Mouse (Mus musculus) MEL (cell line): ENCODE measurements at regions not wholly inside any gene's neighbourhood (a gene's known extent, or its start where the extent isn't known, plus 50 kb on each side); places are given as distances from the start of the nearest gene placed in this dataset.

Experiments
- DNase-seq: peaks from one replicate; pipeline ENCODE4 v3.0.0; 2011; ENCODE audit warnings: low read depth, low spot score
- H3K27ac ChIP-seq: 2 replicates; pipeline ENCODE4 v1.5.1; 2012; ENCODE audit warnings: low read depth, mild to moderate bottlenecking, control low read depth, low read length, moderate library complexity; ENCODE audit not compliant: control insufficient read depth
- H3K27me3 ChIP-seq, 2 experiments: fragments of 150-350 bp in 1 of 2; sonication (generic) in 1 of 2; 2 replicates each; pipeline ENCODE4 v1.6.1; 2012; ENCODE audit warnings: low read length in 2 of 2, mild to moderate bottlenecking in 2 of 2, improper control_type of control experiment in 1 of 2, moderate library complexity in 1 of 2; ENCODE audit not compliant: insufficient read depth in 2 of 2, control insufficient read depth in 1 of 2
- H3K36me3 ChIP-seq, 2 experiments: 2 replicates each; pipeline ENCODE4 v1.6.1; 2012 to 2014; ENCODE audit warnings: low read length in 2 of 2, improper control_type of control experiment in 1 of 2, inconsistent platforms in 1 of 2, mild to moderate bottlenecking in 1 of 2; ENCODE audit not compliant: insufficient read depth in 2 of 2, control insufficient read depth in 1 of 2
- H3K4me1 ChIP-seq, 2 experiments: fragments of 150-350 bp in 1 of 2; sonication (generic) in 1 of 2; 2 replicates each; pipeline ENCODE4 v1.6.1; 2012; ENCODE audit warnings: low read length in 2 of 2, improper control_type of control experiment in 1 of 2, mild to moderate bottlenecking in 1 of 2; ENCODE audit not compliant: insufficient read depth in 2 of 2, control insufficient read depth in 1 of 2
- H3K4me3 ChIP-seq, 2 experiments: fragments of 150-350 bp in 1 of 2; sonication (generic) in 1 of 2; 2 replicates each; pipeline ENCODE4 v1.5.1; 2012; ENCODE audit warnings: low read depth in 2 of 2, low read length in 2 of 2, mild to moderate bottlenecking in 2 of 2, moderate library complexity in 2 of 2, control low read depth in 1 of 2, improper control_type of control experiment in 1 of 2; ENCODE audit not compliant: control insufficient read depth in 1 of 2, insufficient read depth in 1 of 2
- H3K79me2 ChIP-seq: 2 replicates; pipeline ENCODE4 v1.6.1; 2012; ENCODE audit warnings: mild to moderate bottlenecking, low read length, moderate library complexity; ENCODE audit not compliant: control insufficient read depth, poor library complexity, insufficient read depth
- H3K9ac ChIP-seq: 2 replicates; pipeline ENCODE4 v1.6.1; 2012; ENCODE audit warnings: low read depth, mild to moderate bottlenecking, control low read depth, low read length, moderate library complexity; ENCODE audit not compliant: control insufficient read depth, poor library complexity, severe bottlenecking
- H3K9me3 ChIP-seq: fragments of 150-350 bp; sonication (generic); replicated peaks from 2 replicates; pipeline ENCODE4 v1.6.1; 2012; ENCODE audit warnings: mild to moderate bottlenecking, low read length, improper control_type of control experiment, moderate library complexity; ENCODE audit not compliant: insufficient read depth
- BHLHE40 ChIP-seq: IDR thresholded peaks from 2 replicates; pipeline ENCODE4 v1.6.1; 2012; ENCODE audit warnings: low read depth, mild to moderate bottlenecking, inconsistent platforms, low read length, improper control_type of control experiment, borderline replicate concordance
- CHD1 ChIP-seq: IDR thresholded peaks from 2 replicates; pipeline ENCODE4 v1.6.1; 2012; ENCODE audit warnings: low read depth, mild to moderate bottlenecking, inconsistent platforms, low read length, improper control_type of control experiment
- CHD2 ChIP-seq: IDR thresholded peaks from 2 replicates; pipeline ENCODE4 v1.6.1; 2011; ENCODE audit warnings: low read length, improper control_type of control experiment
- ELF1 ChIP-seq: IDR thresholded peaks from 2 replicates; pipeline ENCODE4 v1.6.1; 2014; ENCODE audit warnings: low read depth, mild to moderate bottlenecking, inconsistent platforms, low read length, improper control_type of control experiment, moderate library complexity
- EP300 ChIP-seq, 2 experiments: IDR thresholded peaks; 2 replicates each; pipeline ENCODE4 v1.6.1; 2011; ENCODE audit warnings: improper control_type of control experiment in 2 of 2, low read length in 2 of 2, low read depth in 1 of 2, mild to moderate bottlenecking in 1 of 2
- ETS1 ChIP-seq: IDR thresholded peaks from 2 replicates; pipeline ENCODE4 v1.6.1; 2012; ENCODE audit warnings: low read depth, mild to moderate bottlenecking, inconsistent platforms, low read length, improper control_type of control experiment, moderate library complexity
- GABPA ChIP-seq: IDR thresholded peaks from 2 replicates; pipeline ENCODE4 v1.6.1; 2012; ENCODE audit warnings: low read depth, mild to moderate bottlenecking, inconsistent platforms, low read length, improper control_type of control experiment, moderate library complexity
- JUND ChIP-seq: IDR thresholded peaks from 2 replicates; pipeline ENCODE4 v1.6.1; 2011; ENCODE audit warnings: low read depth, mild to moderate bottlenecking, improper control_type of control experiment, low read length
- KAT2A ChIP-seq: conservative IDR thresholded peaks from 2 replicates; pipeline ENCODE4 v1.6.1; 2012; ENCODE audit warnings: low read depth, low read length, improper control_type of control experiment, inconsistent platforms
- MAX ChIP-seq: IDR thresholded peaks from 2 replicates; pipeline ENCODE4 v1.6.1; 2011; ENCODE audit warnings: low read length, improper control_type of control experiment
- MAZ ChIP-seq: IDR thresholded peaks from 2 replicates; pipeline ENCODE4 v1.6.1; 2012; ENCODE audit warnings: low read depth, mild to moderate bottlenecking, inconsistent platforms, low read length, improper control_type of control experiment
- MEF2A ChIP-seq: IDR thresholded peaks from 2 replicates; pipeline ENCODE4 v1.6.1; 2014; ENCODE audit warnings: low read depth, mild to moderate bottlenecking, inconsistent platforms, low read length, improper control_type of control experiment; ENCODE audit not compliant: poor library complexity, insufficient replicate concordance, severe bottlenecking; ENCODE audit errors: extremely low read depth
- MYB ChIP-seq: IDR thresholded peaks from 2 replicates; pipeline ENCODE4 v1.6.1; 2011; ENCODE audit warnings: mild to moderate bottlenecking, low read depth, low read length, improper control_type of control experiment
- MYC ChIP-seq: IDR thresholded peaks from 2 replicates; pipeline ENCODE4 v1.6.1; 2011; ENCODE audit warnings: low read depth, mild to moderate bottlenecking, low read length, improper control_type of control experiment, moderate library complexity
- NELFE ChIP-seq: IDR thresholded peaks from 2 replicates; pipeline ENCODE4 v1.6.1; 2011; ENCODE audit warnings: low read depth, low read length, improper control_type of control experiment
- NRF1 ChIP-seq: IDR thresholded peaks from 2 replicates; pipeline ENCODE4 v1.6.1; 2014; ENCODE audit warnings: low read depth, mild to moderate bottlenecking, inconsistent platforms, low read length, improper control_type of control experiment, moderate library complexity; ENCODE audit not compliant: poor library complexity, insufficient read depth, severe bottlenecking
- POLR2A ChIP-seq, 2 experiments: IDR thresholded peaks; 2 replicates each; pipeline ENCODE4 v1.6.1; 2011 to 2012; ENCODE audit warnings: low read length in 2 of 2, mild to moderate bottlenecking in 2 of 2, control low read depth in 1 of 2, improper control_type of control experiment in 1 of 2, low read depth in 1 of 2, moderate library complexity in 1 of 2; ENCODE audit not compliant: control insufficient read depth in 1 of 2, insufficient read depth in 1 of 2, poor library complexity in 1 of 2
- POLR2AphosphoS5 ChIP-seq: IDR thresholded peaks from 2 replicates; pipeline ENCODE4 v1.6.1; 2012; ENCODE audit warnings: low read depth, borderline replicate concordance, mild to moderate bottlenecking, inconsistent platforms, low read length, moderate library complexity, mixed read lengths
- RAD21 ChIP-seq: IDR thresholded peaks from 2 replicates; pipeline ENCODE4 v1.6.1; 2011; ENCODE audit warnings: mild to moderate bottlenecking, low read depth, low read length, improper control_type of control experiment
- RCOR1 ChIP-seq: IDR thresholded peaks from 2 replicates; pipeline ENCODE4 v1.6.1; 2012; ENCODE audit warnings: low read depth, mild to moderate bottlenecking, inconsistent platforms, low read length, improper control_type of control experiment
- SIN3A ChIP-seq: IDR thresholded peaks from 2 replicates; pipeline ENCODE4 v1.6.1; 2012; ENCODE audit warnings: low read length, improper control_type of control experiment, inconsistent platforms
- SMC3 ChIP-seq: IDR thresholded peaks from 2 replicates; pipeline ENCODE4 v1.6.1; 2011; ENCODE audit warnings: low read depth, low read length, improper control_type of control experiment
- TAL1 ChIP-seq: IDR thresholded peaks from 2 replicates; pipeline ENCODE4 v1.6.1; 2012; ENCODE audit warnings: mild to moderate bottlenecking, inconsistent platforms, low read length, moderate library complexity, mixed read lengths
- ZKSCAN1 ChIP-seq: IDR thresholded peaks from 2 replicates; pipeline ENCODE4 v1.6.1; 2012; ENCODE audit warnings: low read depth, mild to moderate bottlenecking, inconsistent platforms, low read length, improper control_type of control experiment, moderate library complexity
- ZMIZ1 ChIP-seq: IDR thresholded peaks from 2 replicates; pipeline ENCODE4 v1.6.1; 2012; ENCODE audit warnings: low read depth, mild to moderate bottlenecking, inconsistent platforms, low read length, improper control_type of control experiment, moderate library complexity
- ZNF384 ChIP-seq: IDR thresholded peaks from 2 replicates; pipeline ENCODE4 v1.6.1; 2012; ENCODE audit warnings: low read depth, mild to moderate bottlenecking, inconsistent platforms, low read length, improper control_type of control experiment

DNA sequence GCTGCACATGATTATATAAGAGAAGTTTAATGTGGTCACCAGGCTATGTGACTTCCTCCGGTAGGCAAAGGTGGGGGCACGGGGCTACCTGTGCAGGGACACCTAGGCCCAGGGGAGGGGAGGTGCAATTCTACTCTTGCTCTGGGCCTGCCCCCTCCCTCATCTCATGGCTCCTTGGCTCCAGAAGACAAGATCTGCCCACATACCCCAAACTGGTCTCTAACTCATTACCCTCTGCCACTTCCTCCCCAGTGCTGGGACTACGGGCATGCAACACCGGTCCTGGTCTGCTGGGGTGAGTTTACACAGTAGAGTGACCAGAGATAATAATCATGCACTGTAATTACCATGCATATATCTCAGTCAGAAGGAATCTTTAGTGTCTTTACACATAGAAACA, 155.0 kb downstream of the Cog6 start:
- H3K4me1 ChIP-seq, result no peaks in the 10 kb centered on the region
- no peak for DNase-seq
- H3K27me3 ChIP-seq, result no peaks in the 10 kb centered on the region
- no peak for TF ChIP-seq NRF1
- no peak for TF ChIP-seq MEF2A
- TF ChIP-seq ZNF384, result no peak
- no peak for TF ChIP-seq MAX
- no peak for TF ChIP-seq CHD2
- TF ChIP-seq POLR2AphosphoS5, result no peak
- TF ChIP-seq GABPA, result no peak
- TF ChIP-seq ZMIZ1, result no peak
- no peak for TF ChIP-seq TAL1
- no peak for TF ChIP-seq JUND
- TF ChIP-seq BHLHE40, result no peak
- no peak overlapping the region for H3K27ac ChIP-seq
- H3K36me3 ChIP-seq, result no peaks in the 10 kb centered on the region
- no peaks in the 10 kb centered on the region for H3K79me2 ChIP-seq
- no peaks in the 10 kb centered on the region for H3K9me3 ChIP-seq
- H3K9ac ChIP-seq, result no peak overlapping the region
- no peak overlapping the region for H3K4me3 ChIP-seq

DNA sequence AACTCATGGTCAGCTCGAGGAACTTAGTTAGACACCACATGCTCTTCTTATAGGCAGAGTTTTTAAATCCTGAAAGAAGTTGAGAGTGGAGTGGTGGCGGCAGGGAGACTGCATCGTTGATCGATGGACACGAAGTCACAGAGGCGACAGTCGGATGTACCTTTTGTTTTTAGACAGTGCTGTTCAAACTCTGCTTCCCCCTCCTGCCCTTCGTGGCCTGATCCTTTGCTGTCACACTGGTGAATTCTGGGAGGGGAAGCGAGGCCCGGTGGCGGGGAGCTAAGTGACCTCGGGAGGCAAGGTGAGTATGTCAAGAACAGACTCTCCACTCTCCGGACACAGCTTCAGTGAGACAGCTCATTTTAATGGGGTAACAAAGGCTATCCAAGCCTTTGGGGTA, 155.5 kb downstream of the Cog6 start:
- Histone ChIP-seq H3K4me1 (no peaks in the 10 kb centered on the region), H3K4me3 (no peak overlapping the region), H3K36me3 (no peaks in the 10 kb centered on the region), H3K27ac (no peak overlapping the region), H3K9me3 (no peaks in the 10 kb centered on the region), H3K27me3 (no peaks in the 10 kb centered on the region), H3K79me2 (no peaks in the 10 kb centered on the region), H3K9ac (no peak overlapping the region)
- TF ChIP-seq NELFE, result no peak
- TF ChIP-seq ELF1, result no peak
- no peak for TF ChIP-seq EP300 (IDR thresholded peaks at IDR 0.05; ENCODE audit: low read depth in 1 of 2, low read length in 2 of 2)
- no peak for TF ChIP-seq ZKSCAN1
- TF ChIP-seq GABPA, result no peak
- no peak for TF ChIP-seq MEF2A
- no peak for TF ChIP-seq KAT2A
- TF ChIP-seq RCOR1, result no peak
- TF ChIP-seq MAX, result no peak
- TF ChIP-seq ETS1, result no peak
- TF ChIP-seq POLR2A (IDR thresholded peaks at IDR 0.05; ENCODE audit: control insufficient read depth in 1 of 2, insufficient read depth in 1 of 2, low read depth in 1 of 2, low read length in 2 of 2, poor library complexity in 1 of 2), result no peak
- no peak for TF ChIP-seq MAZ
- TF ChIP-seq MYC, result no peak
- no peak for TF ChIP-seq CHD1
- TF ChIP-seq RAD21, result no peak
- no peak for TF ChIP-seq JUND
- no peak for TF ChIP-seq NRF1
- no peak for TF ChIP-seq MYB
- no peak for TF ChIP-seq SMC3
- no peak for TF ChIP-seq SIN3A
- no peak for DNase-seq
